Mouse (Mus musculus) mesoderm, embryonic 11.5 days (tissue): Measurements from ENCODE around the gene Plac9a.
"Not testable (repeated sequence)": the region's sequence is repeated elsewhere in the genome, so short reads cannot be mapped to it uniquely, and the experiment has no call there.

ENCODE experiments used
- DNase-seq: peaks from one replicate; pipeline ENCODE4 v3.0.0-alpha.2; 2012; ENCODE audit warnings: low read depth, low spot score

Plac9a gene

DNA sequence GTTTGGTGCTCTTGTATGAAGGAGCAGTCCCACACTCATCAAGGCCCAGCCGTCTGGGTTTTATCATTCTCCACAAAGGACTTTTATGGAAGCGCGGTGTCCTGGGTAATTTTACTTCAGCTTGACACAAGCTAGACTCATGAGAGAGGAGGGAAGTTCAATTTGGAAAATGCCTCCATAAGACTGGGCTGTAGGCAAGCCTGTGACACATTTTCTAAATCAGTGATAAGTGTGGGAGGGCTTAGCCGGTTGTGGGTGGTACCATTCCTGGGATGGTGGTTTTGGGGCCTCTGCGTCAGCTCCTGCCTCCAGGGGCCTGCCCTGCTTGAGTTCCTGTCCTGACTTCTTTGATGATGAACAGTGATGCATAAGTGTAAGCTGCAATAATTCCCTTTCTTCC is 37.6 kb downstream of the Plac9a start:
- no peak for DNase-seq

DNA sequence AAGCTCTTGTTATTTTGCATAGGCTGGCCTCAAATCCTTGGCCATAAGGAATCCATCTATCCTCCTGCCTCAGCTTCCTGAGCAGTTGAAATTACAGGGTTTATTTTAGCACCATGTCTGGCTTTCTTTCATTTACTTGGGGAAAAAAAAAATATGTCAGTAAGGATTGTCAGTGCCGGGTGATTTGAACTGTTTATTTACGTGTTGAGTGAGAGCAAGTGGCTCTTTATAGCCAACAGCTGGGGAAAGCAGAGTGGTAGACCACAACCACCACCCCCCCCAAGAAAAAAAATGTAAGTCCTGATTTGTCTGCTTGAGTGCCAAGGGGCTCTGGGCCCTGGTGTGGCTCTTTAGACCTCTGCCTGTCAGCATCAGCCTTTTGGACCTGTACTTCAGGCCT is 39.2 kb downstream of the Plac9a start:
- DNase-seq, result no peak

DNA sequence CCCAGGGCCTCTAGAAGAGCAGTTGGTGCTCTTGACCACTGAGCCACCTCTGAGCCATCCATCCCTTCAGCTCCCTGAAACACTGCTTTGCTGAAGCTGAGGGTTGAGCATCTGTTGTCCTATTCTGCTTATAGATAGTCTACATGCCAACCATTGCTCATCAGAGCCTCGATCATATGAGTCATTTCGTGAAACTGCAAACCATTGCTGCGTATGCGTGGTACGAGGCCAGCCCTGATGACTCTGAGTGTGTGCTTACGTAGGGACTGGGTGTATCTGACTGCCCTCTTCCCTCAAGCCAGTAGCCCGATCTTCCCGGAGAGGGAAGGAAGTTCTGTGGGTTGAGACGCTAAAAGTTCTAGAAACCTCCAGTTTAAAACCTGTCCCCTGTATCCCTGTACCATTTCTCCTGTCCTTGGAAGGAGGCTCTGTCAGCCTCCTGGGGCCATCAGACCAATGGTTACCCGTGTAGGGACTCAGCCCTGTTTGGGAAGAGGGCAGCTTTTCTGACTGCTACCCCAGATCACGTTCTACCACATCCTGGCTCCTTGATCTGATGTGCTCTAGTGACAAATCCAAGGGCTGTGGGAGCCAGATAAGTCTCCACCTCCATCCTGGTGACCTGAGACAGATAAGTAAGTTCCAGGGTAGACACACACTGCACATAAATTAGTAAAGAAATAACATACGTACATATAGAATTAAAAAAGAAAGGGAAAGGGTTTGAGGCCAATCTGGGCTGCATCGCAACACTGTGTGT is 40.9 kb downstream of the Plac9a start:
- DNase-seq, result no peak

DNA sequence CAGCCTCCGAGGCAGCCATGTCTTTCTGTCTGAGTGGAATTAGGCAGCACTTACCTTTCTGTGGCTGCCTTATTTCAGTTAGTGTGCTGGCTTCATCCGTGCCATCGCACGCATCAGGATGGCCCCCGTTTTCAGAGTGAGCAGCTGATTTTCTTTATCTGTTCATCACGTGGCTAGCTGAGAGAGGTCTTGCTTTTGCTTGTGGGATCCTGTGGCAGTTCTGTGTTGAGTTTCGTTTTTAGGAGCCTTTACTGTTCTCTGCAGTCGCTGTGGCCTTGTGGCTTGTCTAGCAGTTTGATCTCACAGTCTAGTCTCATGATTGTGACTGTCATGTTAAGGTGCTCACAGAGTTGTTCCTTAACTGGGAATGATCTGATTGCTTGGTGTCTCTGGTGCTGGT is 45.0 kb downstream of the Plac9a start:
- DNase-seq, result no peak

DNA sequence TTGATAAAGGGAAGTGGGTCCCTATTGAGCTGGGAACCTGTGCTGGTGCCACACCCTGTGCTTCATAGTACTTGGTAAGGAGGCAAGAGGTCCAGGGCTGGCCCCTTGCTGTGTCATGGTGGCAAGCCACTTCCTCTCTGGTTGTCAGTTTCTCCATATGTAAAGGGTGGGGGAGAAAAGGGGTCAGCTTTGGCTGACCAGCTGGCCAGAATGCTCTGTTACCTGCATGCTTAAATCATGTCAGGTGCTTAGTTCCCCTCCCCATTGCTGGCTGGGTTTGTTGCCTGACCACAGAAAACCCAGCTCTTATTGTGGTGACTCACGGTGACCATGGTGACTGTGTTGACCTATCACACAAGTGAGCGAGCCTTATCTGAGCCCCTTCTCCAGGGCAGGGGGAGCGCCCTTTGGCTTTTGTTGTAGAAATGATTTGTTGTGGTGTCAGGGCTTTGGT is 45.7 kb downstream of the Plac9a start:
- no peak for DNase-seq

DNA sequence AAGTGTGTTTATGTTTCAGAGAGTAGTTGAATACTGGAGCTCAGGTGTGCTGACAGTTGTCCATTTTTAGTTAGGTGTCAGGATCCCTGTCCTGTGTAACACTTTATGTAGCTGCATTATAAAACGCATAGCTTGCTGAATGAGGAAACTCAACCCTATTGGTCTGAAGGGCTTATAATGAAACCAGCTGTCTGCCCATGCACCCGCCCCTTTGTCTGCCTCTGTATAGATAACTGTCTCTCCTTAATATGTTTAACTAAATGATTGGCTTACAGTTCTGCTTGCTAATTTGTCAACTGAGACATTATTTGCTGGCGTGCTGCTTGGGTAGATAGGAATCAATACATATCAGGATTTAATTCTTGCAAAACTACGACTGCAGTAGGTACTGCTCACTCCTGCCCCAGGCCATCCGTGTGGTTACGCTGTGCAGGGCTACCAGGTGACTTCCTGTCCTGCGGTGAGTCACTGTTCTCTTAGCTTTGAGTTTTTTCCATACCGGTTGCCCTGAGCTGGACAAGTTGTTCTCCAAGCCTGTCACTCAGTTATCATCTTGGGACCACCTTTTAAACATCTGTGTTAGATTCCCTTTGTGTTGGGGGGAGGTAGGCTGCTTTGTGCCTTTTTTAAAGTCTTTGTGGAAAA is 47.5 kb downstream of the Plac9a start:
- no peak for DNase-seq

DNA sequence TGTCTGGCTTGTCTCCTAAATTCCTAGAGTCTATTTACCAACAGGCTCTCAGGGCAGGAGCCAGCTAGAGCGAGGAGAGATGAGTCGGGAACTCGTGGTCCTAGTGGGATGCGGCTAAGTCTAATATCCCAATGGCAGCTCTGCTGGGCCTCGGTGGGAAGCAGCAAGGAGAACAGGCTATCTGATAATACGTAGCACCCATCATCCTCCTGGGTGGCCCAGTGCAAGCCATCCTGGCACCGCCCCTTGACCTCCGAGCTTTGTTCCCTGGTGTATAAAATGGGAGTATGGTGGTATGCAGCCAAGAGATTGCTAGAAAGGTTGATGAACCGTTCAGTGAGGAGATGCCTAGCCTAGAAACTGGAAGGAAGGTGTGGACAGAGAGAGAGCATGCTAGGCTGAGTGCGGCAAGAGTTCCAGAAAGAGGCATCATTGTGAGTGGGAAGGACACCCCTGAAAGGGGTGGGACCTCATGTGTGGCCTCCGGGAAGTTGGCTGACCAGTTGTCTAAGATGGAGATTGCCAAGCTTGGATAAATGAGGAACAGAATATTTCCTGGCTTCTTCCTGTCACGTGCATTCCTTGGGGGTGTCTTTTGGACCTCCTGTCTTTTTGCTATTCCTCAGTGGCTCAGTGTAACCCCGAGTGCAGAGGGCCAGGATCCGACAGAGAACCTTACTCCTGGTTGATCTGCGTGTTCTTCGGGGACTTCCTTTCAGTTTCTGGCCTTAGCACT is 49.0 kb downstream of the Plac9a start:
- DNase-seq, result no peak

DNA sequence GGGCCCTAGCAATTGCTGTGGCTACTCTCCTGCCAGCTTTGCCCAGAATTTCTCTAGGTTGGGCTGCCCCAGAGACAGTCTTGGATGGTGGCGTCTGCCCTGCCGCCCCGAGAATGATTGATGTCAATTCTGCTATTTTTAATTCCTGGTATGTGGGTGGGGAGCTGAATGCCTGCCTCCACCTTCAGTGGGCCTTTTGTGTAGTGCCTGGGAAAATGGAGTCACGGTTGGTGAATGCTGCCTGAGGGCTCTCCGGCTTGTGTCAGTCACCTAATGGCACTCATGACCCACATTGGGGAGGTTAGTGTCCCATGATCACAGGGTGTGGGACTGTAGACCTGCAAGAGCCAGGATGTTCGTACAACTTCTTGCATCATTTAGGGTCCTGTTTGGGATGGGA is 49.6 kb downstream of the Plac9a start:
- no peak for DNase-seq

DNA sequence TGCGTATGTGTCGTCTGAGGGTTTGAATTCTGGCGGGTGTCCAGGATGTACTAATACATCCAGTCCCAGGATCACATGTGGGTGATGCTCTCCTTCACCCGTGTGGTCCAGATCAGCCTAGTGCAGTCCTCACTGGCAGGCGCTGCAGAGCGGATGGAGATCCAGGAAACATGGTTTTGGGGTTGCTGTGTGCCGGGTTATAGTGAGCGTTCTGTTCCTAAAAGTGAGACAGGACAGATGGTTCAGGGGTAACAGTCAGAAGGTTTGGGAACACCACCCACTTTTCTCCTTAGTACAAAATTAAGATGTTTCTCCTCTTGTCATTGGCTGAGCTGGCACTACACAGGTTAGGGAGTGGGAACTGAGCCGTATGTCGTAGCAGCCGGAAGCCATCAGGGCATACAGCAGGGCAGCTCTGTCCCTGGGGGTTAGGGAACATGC is 50.8 kb downstream of the Plac9a start:
- DNase-seq, result no peak

DNA sequence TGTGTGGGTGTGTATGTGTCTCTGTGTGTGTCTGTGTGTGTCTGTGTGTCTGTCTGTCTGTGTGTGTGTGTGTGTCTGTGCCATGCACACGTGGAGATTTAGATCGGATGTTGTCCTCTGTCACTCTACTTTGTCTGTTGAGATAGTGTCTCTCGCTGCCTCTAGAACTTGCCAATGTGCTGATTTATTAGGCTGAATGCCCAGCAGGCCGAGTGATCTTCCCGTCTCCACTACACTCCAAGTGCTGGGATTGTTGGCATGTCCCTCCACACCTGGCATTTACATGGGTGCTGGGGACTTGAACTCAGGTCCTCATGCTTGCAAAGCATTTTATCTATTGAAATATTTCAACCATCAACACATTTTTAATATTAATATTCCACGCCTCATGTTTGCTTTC is 51.7 kb downstream of the Plac9a start:
- DNase-seq, result no peak

DNA sequence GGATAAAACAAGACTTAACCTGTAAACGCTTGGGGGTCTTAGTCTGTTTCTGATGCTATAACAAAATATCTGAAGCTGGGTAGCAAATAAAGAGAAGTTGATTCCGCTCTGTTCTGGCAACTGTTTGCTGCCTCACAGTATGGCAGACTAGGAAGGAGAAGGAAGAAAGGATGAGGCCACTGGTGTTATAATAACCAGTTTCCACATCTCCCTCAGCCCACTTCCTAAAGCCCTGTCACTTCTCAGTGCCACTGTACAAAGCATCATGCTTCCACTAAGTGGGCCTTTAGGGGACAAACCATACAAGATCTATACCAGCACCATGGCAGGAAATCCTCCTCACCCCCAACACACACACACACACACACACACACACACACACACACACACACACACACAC is 52.5 kb downstream of the Plac9a start:
- DNase-seq, result no peak

DNA sequence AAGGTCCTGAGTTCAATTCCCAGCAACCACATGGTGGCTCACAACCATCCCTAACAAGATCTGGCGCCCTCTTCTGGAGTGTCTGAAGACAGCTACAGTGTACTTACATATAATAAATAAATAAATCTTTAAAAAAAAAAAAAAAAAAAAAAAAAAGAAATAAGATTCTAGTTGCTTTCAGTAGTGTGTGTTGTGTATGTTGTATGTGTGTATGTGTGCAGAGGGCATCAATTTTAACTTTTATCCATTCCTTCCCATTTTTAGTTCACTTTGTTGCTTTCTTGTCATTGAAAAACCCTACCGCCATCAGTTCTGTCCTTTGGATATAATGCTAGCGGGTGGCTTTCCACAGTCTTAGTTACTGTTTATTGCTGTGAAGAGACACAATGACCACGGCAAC is 54.2 kb downstream of the Plac9a start:
- not testable (repeated sequence) for DNase-seq

DNA sequence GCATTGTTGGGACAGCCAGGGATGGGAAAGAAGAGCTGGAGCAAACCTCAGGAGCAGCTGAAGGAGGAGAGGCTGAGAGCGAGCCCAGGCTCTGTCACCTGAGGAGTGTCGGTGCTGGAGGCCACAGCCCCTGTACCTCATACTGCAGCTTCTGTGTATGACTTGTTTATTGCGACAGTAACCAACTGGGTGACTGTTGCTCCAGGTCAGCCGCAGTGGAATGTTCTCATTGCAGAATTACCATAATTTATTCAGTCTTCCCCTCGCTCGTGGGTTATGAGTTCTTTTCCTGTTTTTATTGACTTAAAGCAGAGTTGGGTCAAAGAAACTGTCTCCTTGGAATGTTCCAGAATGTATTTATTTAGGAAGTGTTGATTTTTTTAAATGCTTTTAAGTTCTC is 54.7 kb downstream of the Plac9a start:
- DNase-seq, result no peak

DNA sequence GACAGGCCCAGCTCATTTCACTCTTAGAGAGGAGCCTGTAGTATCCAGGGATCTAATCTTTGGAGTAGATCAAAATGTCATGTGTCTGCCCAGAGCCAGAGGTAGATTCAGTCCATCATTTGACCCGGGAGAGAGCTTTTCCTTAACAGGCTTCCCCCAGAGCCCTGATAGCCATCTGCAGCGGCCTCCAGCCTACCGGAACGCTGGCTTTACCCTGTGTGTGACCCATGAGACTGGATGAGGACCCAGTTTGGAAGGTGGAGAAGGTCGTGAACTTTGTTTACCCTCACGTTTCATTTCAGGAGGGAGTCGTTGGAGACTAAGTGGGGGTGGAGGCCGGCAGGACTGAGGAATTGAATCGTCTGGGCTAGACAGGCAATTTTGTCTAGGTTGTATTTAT is 55.2 kb downstream of the Plac9a start:
- no peak for DNase-seq

DNA sequence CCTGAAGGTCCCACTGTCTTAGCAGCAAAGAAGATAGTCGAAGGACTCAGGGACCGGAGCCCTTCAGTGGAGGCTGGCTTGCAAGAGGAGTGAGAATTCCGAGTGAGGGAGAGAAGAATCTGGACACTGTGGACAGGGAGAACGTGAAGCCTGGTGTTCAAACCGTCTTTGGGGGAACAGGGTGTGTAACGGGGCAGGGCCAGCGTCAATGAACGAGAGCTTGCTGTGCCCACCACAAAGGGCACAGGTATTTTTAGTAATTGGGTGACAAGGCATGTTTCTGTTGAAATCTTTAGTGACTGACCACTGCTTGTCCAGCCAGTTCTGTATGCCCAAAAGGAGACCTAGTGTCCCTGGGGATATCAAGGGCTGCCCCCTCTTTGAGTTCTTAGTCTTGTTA is 56.4 kb downstream of the Plac9a start:
- DNase-seq, result no peak

DNA sequence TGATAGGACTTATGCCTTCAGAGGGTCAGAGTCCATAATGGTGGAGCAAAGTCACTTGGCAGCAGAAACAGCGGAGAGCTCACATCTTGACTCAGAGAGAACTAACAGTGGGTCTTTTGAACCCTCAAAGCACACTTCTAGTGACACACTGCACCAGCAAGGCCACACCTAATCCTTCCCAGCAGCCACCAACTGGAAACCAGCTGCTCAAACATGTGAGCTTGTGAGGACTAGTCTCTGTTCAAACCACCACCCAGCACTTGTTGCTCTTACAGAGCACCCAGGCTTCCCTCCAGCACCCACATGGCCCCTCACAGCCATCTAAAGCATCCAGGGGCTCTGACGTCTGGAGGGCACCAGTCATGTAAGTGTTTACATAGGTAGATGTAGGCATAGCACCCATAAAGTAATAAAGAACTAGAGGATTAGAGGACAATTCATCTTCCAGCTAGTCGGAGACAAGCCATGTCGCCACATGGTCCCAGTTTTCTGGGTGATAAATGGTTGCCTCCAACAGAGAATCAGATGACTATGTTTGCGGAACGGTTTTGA is 57.0 kb downstream of the Plac9a start:
- no peak for DNase-seq

DNA sequence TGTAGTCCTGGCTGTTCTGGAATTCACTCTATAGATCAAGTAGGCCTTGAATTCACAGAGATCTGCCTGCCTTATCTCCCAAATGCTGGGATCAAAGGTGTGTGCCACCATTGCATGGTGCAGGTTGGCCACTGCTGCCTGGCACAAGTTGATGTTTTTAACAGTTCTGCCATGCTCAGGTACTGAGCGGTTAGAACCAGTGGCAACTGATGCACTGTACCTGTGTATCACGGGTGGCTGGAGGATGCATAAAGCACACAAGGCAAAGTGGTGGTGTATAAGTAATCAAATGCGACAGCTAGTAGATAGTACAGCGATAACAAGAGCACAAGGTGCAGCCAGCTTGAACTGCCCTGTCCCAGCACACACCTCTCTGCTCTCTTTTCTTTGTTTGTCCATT is 58.5 kb downstream of the Plac9a start:
- no peak for DNase-seq

DNA sequence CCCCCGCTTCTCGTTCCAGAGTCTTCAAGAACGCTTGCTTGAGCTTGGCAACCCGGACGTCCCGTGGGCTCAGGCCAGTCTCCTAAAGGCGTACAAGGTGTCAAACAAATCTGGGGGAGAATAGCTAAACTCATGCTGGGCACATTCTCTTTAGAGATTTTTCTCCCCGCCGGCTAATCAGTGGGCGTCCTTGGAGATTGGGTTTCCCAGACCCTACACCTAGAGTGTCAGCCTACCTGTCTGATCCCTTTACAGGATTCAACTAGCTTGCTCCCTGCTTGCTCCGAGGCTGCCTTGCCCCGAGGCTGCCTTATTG is 60.3 kb downstream of the Plac9a start:
- no peak for DNase-seq

DNA sequence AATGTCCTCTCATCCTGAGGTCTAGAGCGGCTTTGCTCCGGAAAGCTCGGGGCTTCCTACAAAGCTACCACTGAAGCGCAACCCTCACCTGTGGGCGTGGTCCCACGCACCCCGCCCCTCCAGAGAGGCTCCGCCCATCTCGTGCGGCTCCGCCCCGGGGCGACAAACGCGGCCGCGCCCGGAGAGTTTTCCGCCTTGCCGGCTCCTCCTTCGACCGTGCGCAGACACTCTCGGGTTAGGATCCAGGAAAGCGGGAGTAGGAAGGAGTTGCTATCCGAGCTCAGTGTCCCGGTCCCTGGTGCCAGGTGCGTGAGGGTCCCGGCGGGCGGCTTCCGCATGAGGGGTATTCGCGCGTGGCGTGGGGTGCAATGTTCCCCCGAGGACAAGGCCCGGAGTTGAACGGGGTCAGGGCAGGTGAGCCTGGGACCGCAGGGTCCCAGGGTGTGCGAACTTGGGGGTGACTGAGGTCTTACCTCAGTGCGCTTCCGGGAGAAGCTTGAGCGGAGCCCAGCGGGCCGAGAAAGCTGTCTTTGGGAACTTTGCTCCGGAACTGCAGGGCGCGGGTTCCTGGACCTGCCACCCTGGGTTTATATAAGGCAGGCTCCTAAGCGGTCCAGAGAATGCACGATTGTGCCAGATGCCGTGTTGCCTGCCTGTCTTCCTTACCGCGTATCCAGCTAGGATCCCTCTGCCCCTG is 60.8 kb downstream of the Plac9a start, which contains the start of gene Anxa11:
Gene Anxa11, plus strand, starts transcription at position 166 of the 697 bp plus-strand sequence.
- peak; percentile 68 for DNase-seq

DNA sequence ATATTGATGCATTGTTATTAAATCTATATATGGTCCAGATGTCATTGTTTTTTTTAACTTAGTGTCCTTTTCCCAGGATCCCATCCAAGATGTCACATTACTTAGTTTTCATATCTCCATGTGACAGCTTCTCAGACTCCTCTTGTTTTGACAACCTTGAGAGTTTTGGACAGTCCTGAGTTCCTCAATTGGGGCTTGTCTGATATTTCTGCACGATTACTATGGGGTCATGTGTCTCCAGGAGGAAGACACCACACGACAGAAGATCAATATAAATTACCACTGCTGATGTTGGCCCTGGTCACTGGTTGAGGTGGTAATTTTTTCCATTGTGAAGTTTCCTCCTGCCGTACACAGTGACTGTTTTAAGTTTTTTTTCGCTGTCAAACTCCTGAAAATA is 61.3 kb downstream of the Plac9a start:
- no peak for DNase-seq

DNA sequence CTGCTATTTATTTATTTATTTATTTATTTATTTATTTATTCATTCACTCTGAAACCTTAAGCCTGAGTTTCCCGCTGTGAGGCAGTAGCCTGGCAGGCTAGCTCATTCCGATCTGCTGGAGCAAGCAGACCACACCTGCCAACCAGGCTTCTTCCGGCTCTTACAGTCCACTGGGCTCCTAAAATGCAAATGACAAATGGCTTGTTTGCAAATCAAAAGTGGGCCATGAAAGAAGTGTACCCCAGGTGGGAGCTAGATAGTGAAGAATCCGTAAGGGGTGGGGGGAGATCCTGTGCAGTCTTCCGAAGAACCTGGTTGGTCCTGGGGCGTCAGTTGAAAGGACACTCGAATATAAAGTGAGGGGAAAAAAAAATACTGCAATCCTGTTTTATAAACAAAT is 61.9 kb downstream of the Plac9a start:
- DNase-seq, result no peak

DNA sequence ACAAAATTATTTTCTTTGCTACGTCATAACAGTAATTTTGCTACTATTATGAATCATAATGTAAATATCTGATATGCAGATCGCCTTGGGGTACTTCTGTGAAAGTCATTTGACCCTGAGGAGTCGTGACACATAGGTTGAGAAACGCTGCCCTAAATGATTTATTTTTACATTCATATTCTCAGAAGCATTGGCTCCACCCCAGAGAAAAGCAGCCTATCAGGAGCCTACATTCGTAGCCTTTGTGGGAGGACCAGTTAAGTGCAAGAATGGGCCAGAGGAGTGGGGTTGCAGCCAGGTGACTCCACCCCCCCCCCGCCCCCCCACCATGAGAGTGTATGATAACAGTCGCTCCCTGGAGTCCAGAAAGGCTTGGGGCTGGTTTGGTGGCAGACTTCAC is 63.1 kb downstream of the Plac9a start:
- no peak for DNase-seq
